Mouse (Mus musculus): ENCODE measurements around the gene Mrpl3.
"Not testable (repeated sequence)": the region's sequence is repeated elsewhere in the genome, so short reads cannot be mapped to it uniquely, and the experiment has no call there.

The Mrpl3 gene

DNA sequence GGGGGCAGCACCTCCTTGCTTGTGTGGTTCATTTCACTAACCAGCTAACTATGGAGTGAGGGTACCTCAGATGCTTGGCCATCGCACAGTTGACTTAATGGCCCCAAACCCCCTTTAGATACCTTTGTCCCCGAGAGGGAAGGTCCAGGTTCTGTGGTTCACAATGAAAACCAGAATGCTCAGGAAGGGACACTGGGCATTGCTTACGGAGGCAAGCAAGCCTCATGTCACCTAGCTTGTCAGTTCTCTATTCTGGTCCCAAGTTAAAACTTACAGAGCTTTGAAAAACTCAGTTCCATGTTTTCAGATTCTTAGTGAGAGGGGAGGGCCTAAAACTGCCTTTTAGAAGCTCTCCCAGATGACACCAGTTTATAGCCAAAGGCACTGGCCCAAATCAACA lies 27.2 kb downstream of the Mrpl3 start:
- Histone ChIP-seq H3K9me3 (ENCODE audit: low read length) (no peaks in the 10 kb centered on the region), H3K27me3 (ENCODE audit: insufficient read depth, low read length) (no peaks in the 10 kb centered on the region)
- no peak for TF ChIP-seq NANOG (IDR thresholded peaks at IDR 0.05; ENCODE audit: borderline replicate concordance, low read length)
- TF ChIP-seq POU5F1 (IDR thresholded peaks at IDR 0.05; ENCODE audit: borderline replicate concordance, low read length) = no peak
- no peak for TF ChIP-seq CTCF (conservative IDR thresholded peaks at IDR 0.05; ENCODE audit: low read length)

DNA sequence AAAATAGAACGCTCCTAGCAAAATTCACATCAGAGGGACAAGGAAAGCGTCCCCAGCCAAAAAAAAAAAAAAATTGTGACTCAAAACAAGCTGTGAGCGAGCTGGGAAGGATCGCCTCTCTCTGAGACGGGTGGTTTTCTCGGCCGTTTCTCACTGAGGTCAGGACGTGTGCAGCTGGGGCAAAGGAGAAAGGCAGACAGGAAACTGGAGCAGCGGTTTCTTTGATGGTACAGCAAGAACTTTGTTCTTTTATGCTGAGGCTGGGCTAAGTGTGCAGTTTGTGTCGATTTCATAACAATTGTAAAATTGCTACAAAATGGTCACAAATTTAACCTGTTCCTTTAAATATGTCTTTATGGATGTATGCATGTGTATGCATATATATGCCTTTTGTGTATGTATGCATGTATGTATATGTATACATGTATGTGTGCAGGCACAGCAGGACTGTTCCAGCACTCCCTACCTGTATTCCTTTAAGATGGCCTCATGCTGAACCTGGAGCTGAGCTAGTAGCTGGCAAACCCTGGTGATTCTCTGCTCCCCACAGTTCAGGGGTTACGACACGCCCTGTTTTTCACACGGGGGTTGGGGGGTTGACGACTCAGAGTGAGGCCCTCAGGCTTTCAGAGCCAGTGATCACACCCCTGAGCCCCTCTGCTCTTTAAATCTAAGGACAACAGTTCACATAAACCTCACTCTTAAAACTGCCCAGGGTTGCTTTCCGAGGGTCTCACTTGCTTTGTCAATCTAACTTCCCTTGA lies 48.0 kb downstream of the Mrpl3 start:
- H3K4me1 ChIP-seq (replicated peaks; ENCODE audit: low read depth, low read length) = no peaks in the 10 kb centered on the region
- H3K36me3 ChIP-seq (ENCODE audit: insufficient read depth, low read length) = no peaks in the 10 kb centered on the region
- TF ChIP-seq CTCF (conservative IDR thresholded peaks at IDR 0.05; ENCODE audit: low read length) (no peak), NANOG (IDR thresholded peaks at IDR 0.05; ENCODE audit: borderline replicate concordance, low read length) (no peak), POU5F1 (IDR thresholded peaks at IDR 0.05; ENCODE audit: borderline replicate concordance, low read length) (no peak)
- H3K27me3 ChIP-seq (ENCODE audit: insufficient read depth, low read length) = no peaks in the 10 kb centered on the region
- H3K4me3 ChIP-seq (replicated peaks; ENCODE audit: low read length) = no peak overlapping the region
- no peaks in the 10 kb centered on the region for H3K9me3 ChIP-seq (ENCODE audit: low read length)

More for the DNA sequence above, 27.2 kb downstream of the Mrpl3 start:
- Histone ChIP-seq H3K4me3 (replicated peaks; ENCODE audit: low read length) (no peak overlapping the region), H3K4me1 (replicated peaks; ENCODE audit: low read depth, low read length) (no peaks in the 10 kb centered on the region), H3K36me3 (ENCODE audit: insufficient read depth, low read length) (peaks cover 21% of the 10 kb centered on the region)

DNA sequence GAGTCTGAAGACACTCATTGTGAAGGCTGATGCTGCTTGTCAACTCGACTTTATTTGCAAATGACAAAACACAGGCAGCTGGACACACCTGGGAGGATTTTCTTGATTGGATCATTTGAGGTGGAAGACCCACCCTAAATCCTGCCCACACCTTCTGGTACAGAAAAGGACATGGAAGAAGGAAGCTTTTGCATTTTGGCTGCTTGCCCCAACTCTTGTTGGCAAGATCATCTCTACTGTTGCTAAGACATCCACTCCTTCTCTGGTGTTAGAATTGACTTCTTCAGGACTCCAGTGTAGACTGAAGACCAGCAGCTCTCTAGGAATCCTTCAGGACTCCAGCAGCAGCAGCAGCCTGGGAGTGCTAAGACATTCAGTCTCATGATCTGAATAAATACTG lies 48.9 kb downstream of the Mrpl3 start:
- TF ChIP-seq NANOG (IDR thresholded peaks at IDR 0.05; ENCODE audit: borderline replicate concordance, low read length) (no peak), CTCF (conservative IDR thresholded peaks at IDR 0.05; ENCODE audit: low read length) (no peak), POU5F1 (IDR thresholded peaks at IDR 0.05; ENCODE audit: borderline replicate concordance, low read length) (no peak)
- H3K27me3 ChIP-seq (ENCODE audit: insufficient read depth, low read length) = no peaks in the 10 kb centered on the region
- no peak overlapping the region for H3K4me3 ChIP-seq (replicated peaks; ENCODE audit: low read length)
- H3K9me3 ChIP-seq (ENCODE audit: low read length) = no peaks in the 10 kb centered on the region
- no peaks in the 10 kb centered on the region for H3K4me1 ChIP-seq (replicated peaks; ENCODE audit: low read depth, low read length)
- no peaks in the 10 kb centered on the region for H3K36me3 ChIP-seq (ENCODE audit: insufficient read depth, low read length)

DNA sequence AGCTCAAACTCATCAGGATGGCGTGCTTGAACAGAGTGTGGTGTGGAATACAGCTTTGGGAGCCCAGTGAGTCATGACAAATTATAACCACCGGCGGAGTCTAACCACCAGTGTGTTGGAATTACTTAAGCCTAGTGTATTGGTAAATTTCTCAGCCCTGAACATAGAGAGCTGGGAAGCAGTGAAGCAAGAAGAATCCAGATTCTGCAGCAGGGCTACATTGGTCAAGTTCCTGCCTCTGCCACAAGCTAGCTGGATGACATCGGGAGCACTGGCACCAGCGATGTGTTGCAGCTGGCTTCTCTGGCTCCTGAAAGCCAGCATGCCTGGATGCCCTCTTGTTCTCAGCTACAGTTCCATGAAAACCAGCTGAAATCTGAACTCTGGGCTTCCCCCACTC lies 50.9 kb downstream of the Mrpl3 start:
- no peak for TF ChIP-seq NANOG (IDR thresholded peaks at IDR 0.05; ENCODE audit: borderline replicate concordance, low read length)
- TF ChIP-seq POU5F1 (IDR thresholded peaks at IDR 0.05; ENCODE audit: borderline replicate concordance, low read length) = no peak
- TF ChIP-seq CTCF (conservative IDR thresholded peaks at IDR 0.05; ENCODE audit: low read length) = no peak
- Histone ChIP-seq H3K4me1 (replicated peaks; ENCODE audit: low read depth, low read length) (no peaks in the 10 kb centered on the region), H3K9me3 (ENCODE audit: low read length) (no peaks in the 10 kb centered on the region), H3K36me3 (ENCODE audit: insufficient read depth, low read length) (no peaks in the 10 kb centered on the region), H3K4me3 (replicated peaks; ENCODE audit: low read length) (no peak overlapping the region), H3K27me3 (ENCODE audit: insufficient read depth, low read length) (no peaks in the 10 kb centered on the region)

DNA sequence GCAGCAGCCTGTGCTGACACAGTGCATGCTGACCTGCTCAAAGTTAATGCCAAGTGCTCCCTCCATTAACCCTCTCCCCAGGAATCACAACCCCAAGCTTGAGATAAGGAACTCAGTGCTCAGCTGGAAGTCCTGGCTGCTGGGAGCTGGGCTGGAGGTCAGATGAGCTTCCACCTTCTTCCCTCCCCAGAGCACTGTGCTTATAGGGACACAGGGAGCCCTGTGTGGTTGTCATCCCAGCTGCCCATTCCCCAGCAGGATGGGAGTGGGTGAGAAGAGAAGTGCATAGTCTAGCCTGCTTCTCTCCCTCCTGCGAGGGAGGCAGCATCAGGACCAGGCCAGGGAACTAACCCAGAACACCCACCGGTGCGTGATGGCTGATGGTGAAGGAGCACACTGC lies 72.2 kb downstream of the Mrpl3 start:
- H3K4me1 ChIP-seq (replicated peaks; ENCODE audit: low read depth, low read length); H3K4me3 ChIP-seq (replicated peaks; ENCODE audit: low read length); H3K9me3 ChIP-seq (ENCODE audit: low read length): not testable (repeated sequence)

More for the DNA sequence above, 72.2 kb downstream of the Mrpl3 start:
- not testable (repeated sequence) for H3K27me3 ChIP-seq (ENCODE audit: insufficient read depth, low read length); H3K36me3 ChIP-seq (ENCODE audit: insufficient read depth, low read length)

Measured in E14TG2a.4 (cell line).